Mouse (Mus musculus) stomach, postnatal 0 days (tissue): ENCODE results near the gene Mapk7.

Experiments used
- CTCF ChIP-seq: IDR thresholded peaks from 2 replicates; pipeline ENCODE4 v1.5.1; 2016; ENCODE audit warnings: antibody characterized with exemption, low read depth, mild to moderate bottlenecking, moderate library complexity
- EP300 ChIP-seq: optimal IDR thresholded peaks from 2 replicates; pipeline ENCODE3; 2016; ENCODE audit warnings: antibody characterized with exemption

GRCm38 (mm10) chr11:61483226-61483845, 10.9 kb downstream of the Mapk7 start:
- TF ChIP-seq CTCF (no peak), EP300 (no peak)
